Mouse (Mus musculus) liver, adult (tissue): ENCODE data around the gene Def8.

Experiments used
- GATA4 ChIP-seq: IDR thresholded peaks from 2 replicates; pipeline ENCODE4 v1.6.1; 2014; ENCODE audit warnings: mild to moderate bottlenecking, low read length; ENCODE audit not compliant: insufficient replicate concordance

Def8 gene

DNA sequence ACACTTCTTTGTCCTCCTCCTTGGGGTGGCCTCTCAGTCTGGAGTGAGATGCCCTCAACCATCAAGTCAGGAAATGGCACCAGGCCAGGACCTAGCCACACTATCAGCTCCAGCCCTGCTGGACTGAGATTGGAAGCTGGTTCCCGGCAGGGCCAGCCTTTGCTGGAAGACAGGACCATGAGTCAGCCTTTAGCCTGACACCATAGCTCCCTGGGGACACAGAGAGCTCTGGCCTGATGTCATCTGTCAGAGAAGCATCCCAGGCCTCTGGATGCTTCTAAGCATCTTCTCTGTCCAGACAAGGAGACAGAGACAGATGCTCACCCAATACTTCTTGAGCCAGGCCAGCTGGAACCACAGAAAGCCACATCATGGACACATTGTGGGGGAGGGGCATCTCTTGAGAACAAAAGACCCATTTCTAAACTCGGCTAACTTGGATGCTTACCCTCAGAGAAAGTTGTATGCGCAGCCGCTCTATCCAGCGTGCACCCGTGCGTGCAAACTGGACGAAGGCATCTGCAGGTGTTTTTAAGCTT, 13.2 kb upstream of the Def8 start:
- peak; percentile 33; the same call in 1 of the 2 replicates for TF ChIP-seq GATA4

DNA sequence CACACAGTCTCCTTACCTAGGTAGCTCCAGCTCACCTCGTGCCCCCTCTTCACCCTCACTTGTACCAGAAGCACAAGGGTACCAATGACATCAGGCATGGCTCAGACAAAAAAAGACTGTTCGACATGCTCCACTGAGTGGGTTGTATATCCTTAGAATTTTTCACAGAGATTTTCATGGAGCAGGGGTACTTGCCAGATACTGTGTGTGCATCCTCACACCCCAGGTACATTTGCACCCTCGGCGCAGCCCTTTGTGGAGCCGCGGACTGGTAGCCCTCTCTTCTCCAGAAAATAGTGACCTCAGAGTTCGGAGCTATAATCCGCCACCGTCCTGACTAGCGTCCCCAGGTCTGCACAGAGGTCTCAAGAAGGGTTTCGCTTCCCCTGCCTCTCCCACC, 12.5 kb upstream of the Def8 start:
- no peak for TF ChIP-seq GATA4

- TF ChIP-seq GATA4: no peak
Measured at GRCm38 (mm10) chr8:123411246-123411645, 12.1 kb upstream of the Def8 start, which contains the start of gene Tubb3. Gene Tubb3, plus strand, starts transcription at chr8:123411424.

- no peak for TF ChIP-seq GATA4
Measured at GRCm38 (mm10) chr8:123411781-123412327, 11.5 kb upstream of the Def8 start.

- no peak for TF ChIP-seq GATA4
Measured at GRCm38 (mm10) chr8:123412560-123413170, 10.7 kb upstream of the Def8 start.

GRCm38 (mm10) chr8:123414255-123414654, 9.1 kb upstream of the Def8 start:
- TF ChIP-seq GATA4: no peak

GRCm38 (mm10) chr8:123415967-123416943, 7.1 kb upstream of the Def8 start:
- no peak for TF ChIP-seq GATA4

DNA sequence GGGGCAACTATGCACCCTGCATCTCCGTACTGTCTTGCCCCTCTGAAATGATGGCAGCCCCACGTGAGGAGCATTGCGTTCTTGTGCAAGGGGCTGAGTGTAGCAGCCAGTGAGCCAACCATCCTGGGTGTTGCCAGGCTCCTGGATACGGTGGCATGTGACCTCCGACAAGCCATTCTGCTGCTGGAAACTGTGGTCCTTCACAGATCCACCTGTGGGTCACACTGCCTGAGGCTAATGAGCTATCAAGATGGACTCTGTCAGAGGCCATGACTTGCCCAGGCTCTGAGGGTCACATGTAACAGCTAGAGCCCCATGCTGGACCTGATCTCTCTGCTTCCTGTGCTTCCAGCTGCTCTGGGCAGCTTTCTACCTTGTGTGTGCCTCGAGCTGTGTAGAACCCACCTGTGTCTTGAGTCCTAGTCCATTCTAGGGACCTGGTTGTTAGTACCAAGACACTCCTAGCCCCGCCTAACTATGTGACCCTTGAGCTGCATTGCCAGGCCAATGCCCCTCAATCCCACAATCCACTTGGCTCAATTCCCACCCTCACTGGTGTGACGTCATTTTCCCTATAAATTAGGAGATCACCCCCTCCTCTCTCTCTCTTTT, 6.3 kb upstream of the Def8 start:
- TF ChIP-seq GATA4: no peak

DNA sequence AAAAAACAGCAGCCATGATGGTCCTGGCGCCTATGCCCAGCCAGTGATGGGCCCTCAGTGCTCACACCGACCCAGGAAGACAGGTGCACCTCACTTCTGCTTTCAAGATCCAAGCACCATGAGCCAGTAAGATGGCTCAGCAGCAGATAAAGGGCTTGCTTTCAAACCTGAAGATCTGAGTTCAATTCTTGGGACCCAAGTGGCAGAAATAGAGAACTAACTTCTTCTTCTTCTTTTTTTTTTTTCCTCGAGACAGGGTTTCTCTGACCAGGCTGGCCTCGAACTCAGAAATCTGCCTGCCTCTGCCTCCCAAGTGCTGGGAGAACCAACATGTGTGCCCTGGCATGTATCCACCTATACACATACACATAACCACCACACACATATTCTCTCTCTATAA, 3.6 kb upstream of the Def8 start:
- TF ChIP-seq GATA4: no peak

DNA sequence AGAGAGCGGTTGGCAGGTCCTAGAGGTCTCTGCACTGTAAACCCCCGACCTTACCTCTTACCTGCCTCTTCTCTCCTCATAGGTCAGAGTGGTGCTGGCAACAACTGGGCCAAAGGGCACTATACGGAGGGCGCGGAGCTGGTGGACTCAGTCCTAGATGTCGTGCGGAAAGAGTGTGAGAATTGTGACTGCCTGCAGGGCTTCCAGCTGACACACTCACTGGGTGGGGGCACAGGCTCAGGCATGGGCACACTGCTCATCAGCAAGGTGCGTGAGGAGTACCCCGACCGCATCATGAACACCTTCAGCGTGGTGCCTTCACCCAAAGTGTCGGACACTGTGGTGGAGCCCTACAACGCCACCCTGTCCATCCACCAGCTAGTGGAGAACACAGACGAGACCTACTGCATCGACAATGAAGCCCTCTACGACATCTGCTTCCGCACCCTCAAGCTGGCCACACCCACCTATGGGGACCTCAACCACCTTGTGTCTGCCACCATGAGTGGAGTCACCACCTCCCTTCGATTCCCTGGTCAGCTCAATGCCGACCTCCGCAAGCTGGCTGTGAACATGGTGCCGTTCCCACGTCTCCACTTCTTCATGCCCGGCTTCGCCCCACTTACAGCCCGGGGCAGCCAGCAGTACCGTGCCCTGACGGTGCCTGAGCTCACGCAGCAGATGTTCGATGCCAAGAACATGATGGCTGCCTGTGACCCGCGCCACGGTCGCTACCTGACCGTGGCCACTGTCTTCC, 2.6 kb upstream of the Def8 start:
- TF ChIP-seq GATA4: no peak

- no peak for TF ChIP-seq GATA4
Measured at GRCm38 (mm10) chr8:123421325-123421724, 2.0 kb upstream of the Def8 start.

DNA sequence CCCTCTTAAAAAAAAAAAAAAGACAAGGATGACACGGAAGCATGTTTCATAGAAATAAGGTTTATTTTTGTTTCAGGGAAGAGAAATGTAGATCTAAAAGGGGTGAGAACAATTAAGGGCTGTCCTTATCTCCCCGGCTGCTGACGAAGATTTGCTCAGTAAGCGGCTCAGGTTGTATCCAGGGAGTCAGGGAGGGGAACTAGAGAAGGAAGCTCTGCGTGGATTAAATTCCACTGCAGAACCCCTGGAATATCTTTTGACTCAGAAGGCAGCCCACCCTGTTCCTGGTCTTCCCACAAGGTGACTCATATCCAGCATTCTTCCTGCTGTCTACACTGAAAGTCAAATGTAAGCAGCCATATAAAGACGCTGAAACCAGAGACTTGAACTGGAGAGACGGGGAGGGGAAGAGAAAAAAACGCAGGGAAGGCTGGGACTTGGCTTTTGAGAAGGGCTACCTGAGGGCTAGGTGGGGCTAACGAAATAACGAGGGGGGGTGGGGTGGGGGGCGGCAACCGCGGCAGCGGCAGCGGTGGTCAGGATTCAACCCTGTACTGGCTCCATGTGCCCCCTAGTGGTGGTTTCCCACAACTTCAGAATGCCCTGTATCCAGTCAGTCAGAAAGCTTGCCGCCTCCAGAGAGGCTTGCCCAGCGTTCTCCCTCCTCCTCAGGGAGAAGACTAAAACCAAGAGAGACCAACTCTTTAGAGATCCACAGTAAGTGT, 1.1 kb upstream of the Def8 start:
- TF ChIP-seq GATA4: no peak

- no peak for TF ChIP-seq GATA4
Measured at GRCm38 (mm10) chr8:123422781-123423159, 557 bp upstream of the Def8 start.

- TF ChIP-seq GATA4: no peak
Measured at GRCm38 (mm10) chr8:123426511-123427509, 3.5 kb downstream of the Def8 start.
